Mouse (Mus musculus): Measurements from ENCODE around the gene Fgfr2. TPM values are rescaled to one million over a fixed set of nuclear protein-coding genes. Genes with fewer than 3 reads are reported as not detected.
A peak's percentile ranks its signal among the peaks of the same experiment; 100 is the strongest.

Fgfr2 gene
- polyA plus RNA-seq, 1 experiment from 2014 or later: 20.3 TPM

GRCm38 (mm10) chr7:132402377-132403084 is 720.6 kb downstream of the Fgfr2 start:
- Histone ChIP-seq H3K9ac (ENCODE audit: low read length) (no peak overlapping the region), H3K36me3 (ENCODE audit: control insufficient read depth, insufficient read depth) (no peaks in the 10 kb centered on the region), H3K9me3 (replicated peaks; ENCODE audit: control insufficient read depth, low read length) (no peaks in the 10 kb centered on the region), H3K4me2 (ENCODE audit: low read depth, low read length) (no peak overlapping the region), H3K4me1 (ENCODE audit: control insufficient read depth, insufficient read depth, low read length) (no peaks in the 10 kb centered on the region), H3K4me3 (ENCODE audit: low read length) (no peak overlapping the region), H3K27me3 (ENCODE audit: control insufficient read depth, insufficient read depth, low read length) (no peaks in the 10 kb centered on the region), H3K27ac (ENCODE audit: low read length) (no peak overlapping the region)
- 58% methylated on average over 10 of the region's 10 CpGs for WGBS
- ATAC-seq (replicated peaks; ENCODE audit: extremely low read depth, insufficient read depth, low FRiP score): peak; percentile 32; the same call in 1 of the 2 replicates

DNA sequence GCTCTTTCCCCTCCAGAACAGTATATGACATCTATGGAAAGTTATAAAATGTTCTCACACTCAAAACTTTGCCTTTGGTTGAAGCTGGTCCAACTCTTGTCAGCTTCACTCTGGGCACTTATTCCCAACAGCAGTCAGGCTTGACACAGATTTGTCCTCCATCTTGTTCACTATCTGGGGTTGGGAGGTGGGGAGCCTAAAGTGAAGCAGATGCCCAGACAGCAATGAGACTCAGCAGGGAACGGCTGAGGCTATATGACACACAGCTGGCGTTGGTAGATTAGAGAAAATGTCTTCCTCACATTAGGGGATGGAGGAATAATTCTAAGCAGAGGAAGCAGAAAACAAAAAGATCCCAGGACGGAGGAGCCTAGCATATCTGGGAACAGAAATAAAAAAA is 724.7 kb downstream of the Fgfr2 start:
- Histone ChIP-seq H3K4me2 (ENCODE audit: low read depth, low read length) (no peak overlapping the region), H3K4me1 (ENCODE audit: control insufficient read depth, insufficient read depth, low read length) (no peaks in the 10 kb centered on the region), H3K9ac (ENCODE audit: low read length) (no peak overlapping the region), H3K9me3 (replicated peaks; ENCODE audit: control insufficient read depth, low read length) (peaks cover 3% of the 10 kb centered on the region; the same call in 1 of the 2 replicates), H3K27me3 (ENCODE audit: control insufficient read depth, insufficient read depth, low read length) (no peaks in the 10 kb centered on the region), H3K4me3 (ENCODE audit: low read length) (no peak overlapping the region), H3K27ac (ENCODE audit: low read length) (no peak overlapping the region), H3K36me3 (ENCODE audit: control insufficient read depth, insufficient read depth) (no peaks in the 10 kb centered on the region)
- no peak for ATAC-seq (replicated peaks; ENCODE audit: extremely low read depth, insufficient read depth, low FRiP score)
- 71% methylated on average over 3 of the region's 3 CpGs for WGBS

DNA sequence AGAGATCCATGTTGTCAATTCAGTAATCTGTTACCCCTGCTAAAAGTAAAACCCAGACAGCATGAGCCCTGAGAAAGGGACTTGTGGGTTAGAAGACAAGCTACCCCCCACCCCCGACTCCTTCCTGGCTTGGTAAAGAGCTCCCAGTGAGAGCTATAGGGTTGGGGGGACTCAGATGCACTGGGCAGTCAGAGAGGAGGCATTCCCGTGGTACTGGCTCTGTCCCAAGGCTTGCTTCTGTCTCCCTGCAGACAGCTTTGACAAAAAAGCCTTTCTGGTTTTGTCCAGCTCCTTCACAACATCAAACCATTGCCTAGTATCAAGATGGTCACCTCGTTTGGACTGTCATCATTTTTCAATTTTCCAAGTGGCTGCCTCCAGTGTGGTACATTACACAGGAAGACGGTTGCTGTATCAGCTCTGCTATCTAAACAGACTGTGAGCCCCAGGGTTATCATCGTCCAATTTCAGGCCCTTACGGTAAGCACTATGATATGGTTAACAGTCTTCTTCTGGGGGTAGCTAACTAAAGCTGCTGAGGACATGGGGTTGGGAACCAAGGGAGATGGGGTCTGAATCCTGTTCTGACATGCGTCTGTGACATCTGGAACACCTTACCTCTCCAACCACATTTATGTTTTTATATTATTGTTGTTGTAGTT is 726.4 kb downstream of the Fgfr2 start:
- WGBS: 46% methylated on average over 7 of the region's 7 CpGs
- ATAC-seq (replicated peaks; ENCODE audit: extremely low read depth, insufficient read depth, low FRiP score): no peak

DNA sequence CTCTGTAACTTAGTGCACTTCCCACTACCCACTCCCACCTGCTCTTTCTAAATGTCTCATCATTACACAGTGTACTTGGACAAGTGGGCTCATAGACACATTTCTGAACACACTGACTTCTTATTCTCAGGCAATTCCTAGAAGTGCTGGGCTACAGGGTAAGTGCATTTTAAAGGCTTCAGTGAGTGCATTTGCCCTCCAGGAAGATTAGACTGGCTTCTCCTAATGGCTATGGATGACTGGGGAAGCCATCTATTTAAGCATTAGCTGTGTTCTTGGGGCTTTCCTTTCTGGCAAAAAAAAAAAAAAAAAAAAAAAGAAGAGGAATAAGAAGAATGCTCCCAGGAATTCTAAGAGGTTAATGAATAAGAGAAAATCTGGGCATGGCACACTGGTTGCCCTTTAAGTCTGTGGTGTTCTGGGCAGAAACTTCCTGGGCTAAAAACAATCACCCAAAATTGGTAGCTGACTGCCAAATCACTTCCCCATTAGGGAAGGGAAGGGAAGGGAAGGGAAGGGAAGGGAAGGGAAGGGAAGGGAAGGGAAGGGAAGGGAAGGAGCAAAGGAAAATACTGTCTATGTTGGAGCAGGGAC is 729.5 kb downstream of the Fgfr2 start:
- no peak overlapping the region for H3K27ac ChIP-seq (ENCODE audit: low read length)
- H3K9ac ChIP-seq (ENCODE audit: low read length): no peak overlapping the region
- H3K4me2 ChIP-seq (ENCODE audit: low read depth, low read length): no peak overlapping the region
- H3K4me3 ChIP-seq (ENCODE audit: low read length): no peak overlapping the region
- no peaks in the 10 kb centered on the region for H3K27me3 ChIP-seq (ENCODE audit: control insufficient read depth, insufficient read depth, low read length)
- peaks cover 3% of the 10 kb centered on the region; the same call in 1 of the 2 replicates for H3K9me3 ChIP-seq (replicated peaks; ENCODE audit: control insufficient read depth, low read length)
- H3K36me3 ChIP-seq (ENCODE audit: control insufficient read depth, insufficient read depth): no peaks in the 10 kb centered on the region
- no peak for ATAC-seq (replicated peaks; ENCODE audit: extremely low read depth, insufficient read depth, low FRiP score)
- H3K4me1 ChIP-seq (ENCODE audit: control insufficient read depth, insufficient read depth, low read length): peaks cover 6% of the 10 kb centered on the region; the same call in 1 of the 2 replicates

More for the DNA sequence above, 726.4 kb downstream of the Fgfr2 start:
- Histone ChIP-seq H3K36me3 (ENCODE audit: control insufficient read depth, insufficient read depth) (no peaks in the 10 kb centered on the region), H3K27me3 (ENCODE audit: control insufficient read depth, insufficient read depth, low read length) (no peaks in the 10 kb centered on the region), H3K4me3 (ENCODE audit: low read length) (no peak overlapping the region), H3K4me2 (ENCODE audit: low read depth, low read length) (no peak overlapping the region), H3K27ac (ENCODE audit: low read length) (no peak overlapping the region), H3K9ac (ENCODE audit: low read length) (no peak overlapping the region), H3K4me1 (ENCODE audit: control insufficient read depth, insufficient read depth, low read length) (no peaks in the 10 kb centered on the region), H3K9me3 (replicated peaks; ENCODE audit: control insufficient read depth, low read length) (peaks cover 3% of the 10 kb centered on the region; the same call in 1 of the 2 replicates)

DNA sequence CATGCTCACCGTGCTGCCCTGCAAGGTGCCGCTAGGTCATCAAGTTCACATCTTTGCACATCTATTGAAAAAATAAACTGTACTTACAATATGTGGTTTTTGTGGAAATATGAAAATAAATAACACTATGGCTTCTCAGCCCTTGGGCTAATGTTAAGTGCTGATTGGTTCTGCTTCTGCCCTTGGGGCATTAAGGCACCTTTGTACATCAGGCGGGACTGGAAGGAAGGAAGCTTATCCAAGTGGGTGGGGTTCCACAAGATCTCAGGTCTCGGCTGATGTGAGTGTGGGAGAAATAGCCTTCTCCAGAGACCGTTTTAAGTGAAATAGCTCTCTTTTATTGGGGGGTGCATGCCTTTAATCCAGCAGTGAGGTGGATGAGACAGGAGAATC is 730.1 kb downstream of the Fgfr2 start:
- H3K27me3 ChIP-seq (ENCODE audit: control insufficient read depth, insufficient read depth, low read length): no peaks in the 10 kb centered on the region
- H3K9ac ChIP-seq (ENCODE audit: low read length): no peak overlapping the region
- H3K4me2 ChIP-seq (ENCODE audit: low read depth, low read length): no peak overlapping the region
- peaks cover 3% of the 10 kb centered on the region; the same call in 1 of the 2 replicates for H3K9me3 ChIP-seq (replicated peaks; ENCODE audit: control insufficient read depth, low read length)
- 74% methylated on average over 5 of the region's 5 CpGs for WGBS
- H3K36me3 ChIP-seq (ENCODE audit: control insufficient read depth, insufficient read depth): no peaks in the 10 kb centered on the region
- ATAC-seq (replicated peaks; ENCODE audit: extremely low read depth, insufficient read depth, low FRiP score): no peak
- no peak overlapping the region for H3K4me3 ChIP-seq (ENCODE audit: low read length)
- peaks cover 6% of the 10 kb centered on the region; the same call in 1 of the 2 replicates for H3K4me1 ChIP-seq (ENCODE audit: control insufficient read depth, insufficient read depth, low read length)
- no peak overlapping the region for H3K27ac ChIP-seq (ENCODE audit: low read length)

GRCm38 (mm10) chr7:132392233-132393013 is 730.7 kb downstream of the Fgfr2 start:
- Histone ChIP-seq H3K36me3 (ENCODE audit: control insufficient read depth, insufficient read depth) (no peaks in the 10 kb centered on the region), H3K27me3 (ENCODE audit: control insufficient read depth, insufficient read depth, low read length) (no peaks in the 10 kb centered on the region), H3K9me3 (replicated peaks; ENCODE audit: control insufficient read depth, low read length) (peaks cover 3% of the 10 kb centered on the region; the same call in 1 of the 2 replicates), H3K9ac (ENCODE audit: low read length) (no peak overlapping the region), H3K4me2 (ENCODE audit: low read depth, low read length) (no peak overlapping the region), H3K4me3 (ENCODE audit: low read length) (no peak overlapping the region), H3K4me1 (ENCODE audit: control insufficient read depth, insufficient read depth, low read length) (peaks cover 6% of the 10 kb centered on the region; the same call in 1 of the 2 replicates), H3K27ac (ENCODE audit: low read length) (no peak overlapping the region)
- 39% methylated on average over 13 of the region's 13 CpGs for WGBS
- ATAC-seq (replicated peaks; ENCODE audit: extremely low read depth, insufficient read depth, low FRiP score): no peak

- Histone ChIP-seq H3K9me3 (replicated peaks; ENCODE audit: control insufficient read depth, low read length) (no peaks in the 10 kb centered on the region), H3K9ac (ENCODE audit: low read length) (no peak overlapping the region), H3K4me3 (ENCODE audit: low read length) (no peak overlapping the region), H3K27me3 (ENCODE audit: control insufficient read depth, insufficient read depth, low read length) (no peaks in the 10 kb centered on the region), H3K4me1 (ENCODE audit: control insufficient read depth, insufficient read depth, low read length) (peaks cover 6% of the 10 kb centered on the region; the same call in 1 of the 2 replicates), H3K4me2 (ENCODE audit: low read depth, low read length) (no peak overlapping the region), H3K36me3 (ENCODE audit: control insufficient read depth, insufficient read depth) (no peaks in the 10 kb centered on the region), H3K27ac (ENCODE audit: low read length) (no peak overlapping the region)
- ATAC-seq (replicated peaks; ENCODE audit: extremely low read depth, insufficient read depth, low FRiP score): 0 out of 2 replicates have a peak, but pooled peaks have one; percentile 38
- 35% methylated on average over 7 of the region's 7 CpGs for WGBS
Measured at GRCm38 (mm10) chr7:132389473-132389872, 733.7 kb downstream of the Fgfr2 start.

GRCm38 (mm10) chr7:132387507-132387906 is 735.6 kb downstream of the Fgfr2 start:
- Histone ChIP-seq H3K9ac (ENCODE audit: low read length) (no peak overlapping the region), H3K4me3 (ENCODE audit: low read length) (no peak overlapping the region), H3K4me2 (ENCODE audit: low read depth, low read length) (no peak overlapping the region), H3K27me3 (ENCODE audit: control insufficient read depth, insufficient read depth, low read length) (no peaks in the 10 kb centered on the region), H3K9me3 (replicated peaks; ENCODE audit: control insufficient read depth, low read length) (no peaks in the 10 kb centered on the region), H3K36me3 (ENCODE audit: control insufficient read depth, insufficient read depth) (no peaks in the 10 kb centered on the region), H3K27ac (ENCODE audit: low read length) (no peak overlapping the region), H3K4me1 (ENCODE audit: control insufficient read depth, insufficient read depth, low read length) (peaks cover 6% of the 10 kb centered on the region; the same call in 1 of the 2 replicates)
- no peak for ATAC-seq (replicated peaks; ENCODE audit: extremely low read depth, insufficient read depth, low FRiP score)
- 65% methylated on average over 5 of the region's 5 CpGs for WGBS
